ENCODE assay signal across 8 mouse cellular contexts in the genomic region with DNA sequence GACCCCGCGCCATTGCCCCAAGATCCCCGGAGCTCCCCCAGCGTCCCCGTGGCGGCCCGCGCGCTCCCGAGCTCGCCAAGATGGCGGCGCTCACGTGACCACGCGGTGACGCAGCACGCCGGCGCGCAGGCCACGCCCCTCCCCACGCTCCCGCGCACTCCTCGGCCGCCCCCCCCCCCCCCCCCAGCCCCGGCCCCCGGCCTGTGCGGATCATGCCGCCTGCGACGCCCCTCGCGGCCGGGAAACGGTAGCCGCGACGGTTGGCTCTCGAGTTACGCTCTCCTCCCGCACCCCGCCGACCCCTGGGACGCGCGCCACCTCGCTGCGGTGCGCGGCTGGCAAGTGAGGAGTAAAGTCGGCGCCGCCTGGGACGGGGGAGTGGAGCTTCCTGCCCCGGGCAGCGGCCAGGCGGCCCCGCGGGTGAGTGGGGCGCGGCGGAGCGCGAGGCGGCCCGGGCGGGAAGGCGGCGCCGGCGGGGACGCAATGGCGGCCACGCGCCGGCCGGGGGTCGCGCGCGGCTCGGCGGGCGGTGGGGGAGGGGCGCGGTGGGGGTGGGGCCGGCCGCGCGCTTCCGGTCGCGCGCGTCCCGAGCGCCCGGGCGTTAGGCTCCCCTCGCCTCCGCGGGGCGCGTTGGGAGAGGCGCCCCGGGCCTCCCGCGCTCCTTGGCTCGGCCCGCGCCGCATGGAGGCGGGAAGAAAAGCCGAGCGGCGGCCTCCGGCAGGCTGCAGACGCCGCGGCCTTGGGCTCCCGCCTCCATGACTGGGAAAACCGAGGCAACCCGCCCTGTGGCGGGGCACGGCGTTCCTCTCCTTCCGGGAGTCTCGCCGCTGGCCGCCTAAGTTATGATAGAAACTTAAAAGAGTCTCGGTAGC. TPM values are rescaled to one million over a fixed set of nuclear protein-coding genes. Genes with fewer than 3 reads are reported as not detected.
DNase-seq lines count a peak whose midpoint lies in the region; ATAC-seq and TF ChIP-seq lines count a peak whose summit lies in the region.

Atf1 (plus strand) TSS at position 157 of the 872 bp plus-strand sequence.

- under 1% methylated on average over 97 of the region's 133 CpGs for WGBS in hindbrain, embryonic 10.5 days

- peaks cover 9% of the 10 kb centered on the region for H3K9me3 ChIP-seq in hindbrain, embryonic 10.5 days

- peak; percentile 41 for ATAC-seq in Patski

- no peak for DNase-seq in Patski (ENCODE audit: low read depth, low spot score)
- DNase-seq in cerebellum, adult 9-10 months = peak; percentile 91
- peak; percentile 38 to 90 for DNase-seq in frontal cortex, adult 2 months (ENCODE audit: extremely low spot score in 1 of 2, low spot score in 1 of 2)
- DNase-seq in hindbrain, embryonic 10.5 days (ENCODE audit: low spot score) = peak; percentile 93
- peak; percentile 91 to 95 for DNase-seq in layer of hippocampus, postnatal 10 days (ENCODE audit: low spot score in 2 of 2)
- peak; percentile 92 for DNase-seq in lung, postnatal 14 days
- peak; percentile 93 for DNase-seq in ovary, postnatal 36 days (ENCODE audit: low spot score)
- DNase-seq in thymus, postnatal 25 days = peak; percentile 93

- CTCF ChIA-PET in Patski (lab: Charles Lee) = interaction anchor here (1.5 to 1.7 kb wide), 2 partner anchors 9 to 28 kb away, joined by 4 to 5 read pairs; no protein-coding TSS in a partner anchor

- peak; percentile 38 for TF ChIP-seq CTCF in Patski (IDR thresholded peaks at IDR 0.05)

- in situ Hi-C loops in Patski (cut with MboI; ENCODE audit: low pct_unique_long_range_greater_than_20kb) = no loop called here

- H3K27ac ChIP-seq in hindbrain, embryonic 10.5 days = peak within 1 kb of the TSS; percentile 99

- peaks cover 22% of the 10 kb centered on the region for H3K4me1 ChIP-seq in hindbrain, embryonic 10.5 days (replicated peaks)

- H3K27me3 ChIP-seq in Patski = no peaks in the 10 kb centered on the region
- no peaks in the 10 kb centered on the region for H3K27me3 ChIP-seq in hindbrain, embryonic 10.5 days (ENCODE audit: insufficient read depth, poor library complexity, severe bottlenecking)

- H3K36me3 ChIP-seq in hindbrain, embryonic 10.5 days = peaks cover 43% of the 10 kb centered on the region

- POLR2A ChIA-PET in Patski (lab: Charles Lee) = interaction anchor here (0.6 to 1.4 kb wide), 5 partner anchors 10 to 89 kb away, joined by 3 to 6 read pairs (median 3); no protein-coding TSS in a partner anchor

- H3K4me3 ChIP-seq in hindbrain, embryonic 10.5 days = peak within 1 kb of the TSS; percentile 87

RNA-seq across cellular contexts. Expression of gene Atf1, which starts in this region (rescaled TPM):
- polyA plus RNA-seq in Patski (2021) = 61.2 TPM
- 16.2 and 17.8 TPM in 2 replicates for polyA plus RNA-seq in frontal cortex, adult 2 months (2012; rRNA removed)
- polyA plus RNA-seq in hindbrain, embryonic 10.5 days (2016; fragmentation: Nextera tagmentation; extraction: Ambion mirVana) = 22.9 and 34.4 TPM in 2 replicates
- 10 to 100 TPM; 15.5 to 17.2 TPM for total RNA-seq in layer of hippocampus, postnatal 10 days (2021)
